Mouse (Mus musculus) cerebellum, postnatal 25 days (tissue): ENCODE data around the gene Terb2.
"Not testable (repeated sequence)": the region's sequence is repeated elsewhere in the genome, so short reads cannot be mapped to it uniquely, and the experiment has no call there.

Experiments
- DNase-seq, 2 experiments: peaks; one replicate each; pipeline ENCODE4 v3.0.0; 2021; ENCODE audit warnings: mixed read lengths in 2 of 2

The Terb2 gene

DNA sequence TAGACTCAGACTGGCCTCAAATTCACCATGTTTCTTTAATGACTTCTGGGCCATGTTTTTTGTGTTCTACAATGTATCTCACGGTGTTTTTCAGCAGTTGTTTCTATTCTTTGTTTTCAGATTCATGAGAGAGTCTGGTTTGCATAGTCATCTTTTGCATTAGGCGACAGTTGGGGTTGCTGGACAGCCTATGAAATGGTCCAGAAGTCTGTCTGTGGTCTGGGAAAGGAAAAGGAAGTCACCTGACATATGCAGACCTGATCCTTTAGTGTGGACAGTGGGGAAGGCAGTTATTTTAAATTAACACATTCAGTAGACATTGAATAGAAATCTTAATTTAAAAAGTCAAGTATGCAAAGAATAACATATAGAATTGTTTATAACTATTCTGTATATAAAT is 23.5 kb upstream of the Terb2 start:
- DNase-seq, result no peak

DNA sequence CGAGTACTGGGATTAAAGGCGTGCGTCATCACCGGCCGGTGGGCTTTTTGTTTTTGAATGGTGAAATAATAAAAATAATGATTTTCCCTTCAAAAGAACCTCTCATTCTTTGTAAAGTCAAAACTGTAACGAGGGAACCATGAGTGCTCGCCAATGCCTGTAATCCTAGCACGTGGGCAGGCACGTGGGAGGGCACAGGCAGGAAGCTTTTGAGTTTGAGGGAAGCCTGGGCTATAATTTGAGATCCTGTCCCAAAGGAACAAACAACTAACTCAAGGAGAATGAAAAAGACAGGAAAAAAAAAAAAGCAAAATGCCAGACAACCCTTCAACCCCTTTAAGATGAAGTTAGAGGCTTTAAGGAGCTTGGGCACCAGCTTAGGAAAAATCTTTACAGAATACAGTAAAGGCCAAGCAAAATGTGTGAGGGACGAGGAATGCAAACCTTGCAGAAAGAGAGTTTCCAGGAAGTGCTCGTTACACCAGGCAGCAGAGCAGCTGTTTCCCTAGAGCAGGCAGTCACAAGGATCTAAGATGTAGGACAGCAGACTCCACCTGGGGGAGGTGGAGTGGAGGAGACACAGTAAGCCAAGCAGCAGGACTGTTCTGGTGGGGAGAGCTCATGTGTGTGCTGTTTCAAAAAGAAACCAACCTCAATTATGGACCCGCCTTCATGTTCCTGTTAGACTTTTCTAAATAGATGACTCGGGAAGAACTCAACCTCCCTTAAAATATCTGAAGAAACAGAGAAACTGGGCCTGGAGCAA is 22.5 kb upstream of the Terb2 start:
- no peak for DNase-seq

DNA sequence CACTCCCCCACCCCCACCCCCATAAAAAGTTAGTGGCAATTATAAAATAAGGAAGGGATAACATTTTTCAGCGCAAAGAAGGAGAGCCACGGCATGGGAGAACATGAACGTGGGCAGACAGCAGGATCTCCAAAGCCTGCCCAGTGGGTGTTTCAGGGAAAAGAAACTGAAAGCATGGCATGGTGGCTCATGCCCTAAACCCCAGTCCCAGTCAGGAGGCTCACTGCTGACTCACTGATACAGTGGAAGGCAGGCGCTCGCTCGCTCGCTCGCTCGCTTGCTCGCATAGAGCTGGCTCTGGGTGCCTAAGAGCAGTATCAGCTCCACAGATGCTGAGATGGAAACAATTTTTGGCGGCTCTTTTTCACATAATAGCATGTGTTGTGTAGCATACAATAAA is 21.8 kb upstream of the Terb2 start:
- DNase-seq, result no peak

DNA sequence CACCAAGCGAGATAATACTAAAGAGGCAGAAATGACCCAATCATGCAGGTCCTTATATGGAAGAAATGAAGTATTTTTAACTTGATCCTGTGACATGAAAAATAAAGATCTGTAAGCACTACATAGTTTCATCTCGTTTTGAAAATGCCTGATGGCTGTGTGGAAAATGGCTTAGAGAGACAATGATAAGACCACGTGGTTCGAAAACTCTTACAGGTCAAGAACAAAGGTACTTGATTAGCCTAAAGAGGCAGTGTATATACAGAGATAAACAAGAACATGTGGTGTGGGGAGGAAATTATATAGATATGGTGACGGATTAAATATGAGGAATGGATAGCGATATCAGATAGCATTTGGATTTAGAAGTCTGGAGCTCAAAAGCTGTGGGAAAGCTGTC is 14.8 kb upstream of the Terb2 start:
- no peak for DNase-seq

DNA sequence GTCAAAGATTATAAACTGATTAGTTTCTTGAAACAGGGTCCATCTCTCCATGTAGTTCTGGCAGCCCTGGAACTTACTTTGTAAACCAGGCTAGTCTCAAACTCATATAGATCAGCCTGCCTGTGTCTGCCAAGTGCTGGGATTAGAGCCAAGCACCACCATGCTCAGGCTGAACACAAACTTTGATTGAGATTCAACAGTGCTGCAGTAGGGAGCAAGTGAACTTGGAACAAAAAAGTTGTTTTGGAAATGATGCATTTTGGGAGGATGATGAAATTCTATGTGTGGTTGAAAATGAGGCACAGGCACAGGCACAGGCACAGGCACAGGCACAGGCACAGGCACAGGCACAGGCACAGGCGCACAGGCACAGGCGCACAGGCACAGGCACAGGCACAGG is 13.9 kb upstream of the Terb2 start:
- DNase-seq, result no peak

DNA sequence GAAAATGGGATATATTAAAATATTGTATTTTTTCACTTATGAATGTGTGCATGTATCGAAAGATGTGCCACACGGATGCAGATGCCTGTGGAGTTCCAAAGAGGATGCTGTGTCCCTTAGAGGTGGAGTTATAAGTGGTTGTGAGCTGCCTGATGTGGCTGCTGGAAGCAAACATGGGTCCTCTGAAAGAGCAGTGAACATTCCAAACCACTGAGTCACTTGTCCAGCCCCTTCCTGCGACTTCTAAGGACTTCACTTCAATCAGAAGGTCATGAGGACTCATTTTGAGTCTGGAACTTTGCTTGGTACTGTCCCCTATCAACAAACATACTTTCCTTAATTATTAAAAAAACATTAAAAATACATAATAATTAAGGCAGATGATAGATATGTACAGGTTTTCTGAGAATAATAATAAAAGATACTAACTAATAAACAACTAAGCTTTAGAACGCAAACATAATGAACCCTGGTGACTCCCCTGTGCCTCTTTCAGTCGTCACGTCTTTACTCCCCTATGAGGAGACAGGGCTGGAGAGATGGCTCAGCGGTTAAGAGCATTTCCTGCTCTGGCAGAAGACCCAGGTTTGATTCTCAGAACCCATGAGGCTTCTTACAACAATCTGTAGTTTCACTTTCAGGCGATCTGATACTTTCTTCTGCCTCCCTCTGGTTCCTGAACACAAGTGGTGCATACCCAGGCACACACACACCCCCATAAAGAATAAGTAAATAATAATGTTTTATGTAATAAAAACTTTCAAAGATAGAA is 5.8 kb upstream of the Terb2 start:
- DNase-seq, result no peak

DNA sequence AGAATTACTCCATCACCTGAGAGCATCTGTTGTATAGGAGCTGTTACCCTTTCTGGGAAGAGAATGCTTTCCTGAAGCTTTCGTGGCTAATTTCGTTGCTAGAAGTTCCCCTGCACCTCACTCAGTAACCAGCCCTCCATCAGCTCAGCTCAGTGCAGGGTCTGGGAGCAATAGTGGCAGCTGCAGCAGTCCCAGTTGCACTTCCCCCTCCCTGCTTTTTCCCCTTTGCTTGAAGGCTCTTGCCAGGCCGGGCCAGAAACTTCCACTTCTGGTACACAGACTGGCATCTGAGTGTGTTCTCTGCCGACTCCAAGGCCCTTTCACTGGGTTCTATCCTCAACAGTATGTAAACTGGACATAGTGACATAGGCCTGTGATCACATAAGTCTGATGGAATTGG is 986 bp upstream of the Terb2 start:
- no peak for DNase-seq

DNA sequence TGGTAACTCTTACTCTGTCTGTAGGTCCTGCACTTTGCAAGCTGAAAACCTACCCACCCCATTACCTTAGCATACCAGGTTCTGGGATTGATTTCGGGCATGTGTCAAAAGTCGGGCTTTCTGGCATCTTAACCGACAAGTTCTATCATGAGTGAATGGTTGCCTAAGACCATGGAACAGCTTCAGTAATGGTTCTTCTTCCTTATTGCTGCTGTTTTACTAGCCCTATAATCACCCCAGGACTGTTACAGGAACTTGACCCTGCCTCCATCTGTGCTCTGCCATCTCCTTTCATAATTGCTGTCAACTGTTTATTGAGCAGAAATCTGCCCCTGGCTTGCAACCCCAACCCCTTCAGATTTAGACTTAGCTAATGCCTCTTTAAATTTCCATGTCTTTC is 679 bp downstream of the Terb2 start:
- no peak for DNase-seq

DNA sequence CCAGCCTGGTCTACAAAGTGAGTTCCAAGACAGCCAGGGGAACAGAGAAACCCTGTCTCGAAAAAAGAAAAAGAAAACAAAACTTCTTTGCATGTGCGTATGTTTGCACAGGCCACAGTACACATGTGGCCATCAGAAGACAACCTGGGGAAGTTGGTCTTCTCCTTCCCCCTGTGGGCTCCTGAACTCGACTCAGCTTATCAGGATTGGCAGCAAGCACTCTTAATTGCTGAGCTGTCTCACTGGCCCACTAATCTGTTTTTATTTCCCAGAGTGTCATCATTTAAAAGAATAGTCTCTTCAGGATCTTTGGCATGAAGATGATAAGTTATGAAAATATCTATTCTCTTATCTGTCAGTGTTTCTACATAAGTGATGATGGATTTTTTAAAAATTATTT is 5.8 kb downstream of the Terb2 start:
- DNase-seq, result no peak

DNA sequence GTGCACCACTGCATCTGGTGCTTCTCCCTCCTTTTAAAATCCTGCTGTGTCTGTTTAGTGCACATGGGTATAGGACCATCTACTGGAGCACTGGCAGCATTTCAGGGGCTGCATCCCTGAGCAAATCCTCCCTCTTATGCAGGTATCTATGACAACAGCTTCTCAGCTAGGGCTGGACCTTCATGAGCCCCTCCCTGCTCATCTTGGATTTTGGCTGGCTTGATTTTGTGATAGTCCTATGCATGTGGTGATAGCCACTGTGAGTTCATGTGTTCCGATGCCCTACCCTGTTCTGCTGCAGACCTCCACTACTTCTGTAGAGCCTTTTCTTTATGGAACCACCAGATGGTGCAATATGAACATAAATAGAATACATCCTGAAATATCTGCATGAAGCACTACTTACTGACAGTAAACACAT is 8.4 kb downstream of the Terb2 start:
- DNase-seq, result peak; percentile 6 to 9

DNA sequence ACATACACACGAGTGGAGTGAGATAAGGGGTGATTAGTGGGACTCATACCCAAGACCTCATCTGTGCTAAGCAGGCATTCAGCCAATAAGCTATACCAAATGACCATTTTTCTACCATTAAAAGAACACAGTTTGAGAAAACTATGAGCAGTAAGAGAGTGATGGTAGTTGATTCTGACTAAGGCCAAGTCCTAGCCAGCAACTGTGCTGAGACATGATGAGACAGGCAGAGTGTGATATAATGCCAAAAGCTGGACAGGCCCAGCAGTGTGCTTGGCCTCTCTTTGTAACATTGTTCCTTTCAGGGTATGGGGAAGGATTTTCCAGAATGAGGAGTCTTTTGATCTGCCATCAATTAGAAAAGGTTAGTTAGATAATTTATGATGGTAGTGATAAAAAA is 15.4 kb downstream of the Terb2 start:
- DNase-seq, result no peak

DNA sequence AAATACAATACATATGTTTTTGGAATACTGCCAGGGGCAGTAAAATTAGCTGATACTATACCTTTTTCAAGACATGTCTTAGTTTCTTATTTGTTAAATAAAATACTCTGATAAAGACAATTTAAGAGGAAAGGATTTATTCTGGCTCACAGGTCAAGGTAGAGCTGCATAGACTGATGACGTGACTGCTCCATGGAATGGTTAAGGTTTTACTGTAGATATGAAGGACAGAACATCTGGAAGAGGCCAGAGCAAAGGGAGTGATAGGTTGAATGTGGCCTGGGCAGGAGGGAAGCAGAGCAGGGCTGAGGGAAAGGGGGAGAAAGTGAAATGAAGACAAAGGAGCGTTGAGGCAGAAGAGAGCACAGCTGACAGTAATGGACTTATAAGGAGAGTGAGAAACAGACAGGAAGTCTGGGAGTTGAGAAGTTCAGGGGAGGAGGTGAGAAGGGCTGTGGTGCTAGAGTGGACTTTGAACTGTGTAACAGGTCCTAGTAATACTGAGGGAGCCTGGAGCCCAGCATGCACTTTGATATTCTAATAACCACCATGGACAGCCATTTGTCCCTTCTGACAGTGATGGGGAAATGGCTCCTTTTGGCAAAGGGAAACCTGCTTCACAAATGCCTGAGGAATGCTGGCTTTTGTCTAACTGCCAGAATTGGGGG is 20.5 kb downstream of the Terb2 start:
- no peak for DNase-seq

DNA sequence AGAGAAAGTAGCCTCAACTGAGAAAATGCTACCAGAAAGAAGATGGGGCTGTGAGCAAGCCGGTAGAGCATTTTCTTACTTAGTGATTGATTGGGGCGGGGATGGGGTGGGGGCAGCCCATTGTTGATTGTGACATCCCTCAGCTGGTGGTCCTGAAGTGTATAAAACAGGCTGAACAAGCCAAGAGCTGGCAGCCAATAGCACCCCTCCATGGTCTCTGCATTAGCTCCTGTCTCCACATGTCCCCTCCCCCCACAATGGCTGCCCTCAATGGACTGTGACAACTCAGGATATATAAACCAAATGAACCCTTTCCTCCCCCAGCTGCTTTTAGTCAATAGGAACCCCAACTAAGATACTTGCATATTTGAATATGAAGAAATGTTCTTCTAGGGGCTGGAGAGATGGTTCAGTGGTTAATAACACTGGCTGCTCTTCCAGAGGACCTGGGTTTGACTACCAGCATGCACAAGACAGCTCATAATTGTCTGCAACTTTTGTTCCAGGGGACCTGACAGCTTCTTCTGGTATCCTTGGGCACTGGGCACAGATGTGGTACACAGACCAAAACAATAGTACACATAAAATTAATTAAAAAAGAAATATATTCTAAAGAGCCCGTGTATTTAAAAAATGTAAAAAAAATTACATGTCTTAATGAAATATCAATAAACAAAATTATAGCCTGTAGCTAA is 24.6 kb downstream of the Terb2 start:
- DNase-seq, result no peak

DNA sequence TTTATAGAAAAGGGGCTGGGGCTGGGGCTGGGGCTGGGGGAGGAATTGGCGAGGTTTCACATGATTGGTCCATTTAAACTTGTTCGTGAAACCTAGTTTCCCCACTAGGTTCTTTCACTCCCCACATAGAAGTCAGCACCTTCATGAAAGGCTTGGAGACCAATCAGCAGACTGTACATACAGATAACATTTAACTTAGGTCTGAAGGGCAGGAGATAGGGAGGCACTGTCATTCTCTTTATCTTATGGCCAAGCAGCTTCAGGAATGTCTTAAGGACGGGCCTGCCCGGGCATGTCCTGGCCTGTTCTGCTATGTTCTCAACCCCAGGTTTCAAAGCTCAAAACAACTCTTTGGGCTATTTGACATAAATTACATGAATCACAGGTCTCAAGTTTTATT is 31.0 kb downstream of the Terb2 start:
- DNase-seq, result not testable (repeated sequence)

DNA sequence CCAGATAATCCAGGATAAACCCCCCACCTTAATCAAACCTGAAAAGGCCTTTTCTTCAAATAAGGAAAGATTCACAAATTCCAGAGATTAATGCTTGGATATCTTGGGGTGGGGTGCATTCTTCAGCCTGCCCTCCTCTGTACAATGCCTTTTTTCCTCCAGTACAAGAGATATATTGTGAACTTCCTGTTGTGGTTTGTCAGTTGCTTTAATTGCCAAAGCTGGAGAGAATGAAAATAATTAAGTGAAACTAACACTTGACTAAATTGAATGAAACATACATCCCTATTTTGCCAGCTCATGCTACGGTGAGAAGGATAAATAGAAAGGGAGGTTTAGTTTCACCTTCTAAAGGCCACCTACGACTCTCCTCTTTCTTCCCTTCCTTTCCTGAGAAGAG is 32.2 kb downstream of the Terb2 start:
- DNase-seq, result no peak

DNA sequence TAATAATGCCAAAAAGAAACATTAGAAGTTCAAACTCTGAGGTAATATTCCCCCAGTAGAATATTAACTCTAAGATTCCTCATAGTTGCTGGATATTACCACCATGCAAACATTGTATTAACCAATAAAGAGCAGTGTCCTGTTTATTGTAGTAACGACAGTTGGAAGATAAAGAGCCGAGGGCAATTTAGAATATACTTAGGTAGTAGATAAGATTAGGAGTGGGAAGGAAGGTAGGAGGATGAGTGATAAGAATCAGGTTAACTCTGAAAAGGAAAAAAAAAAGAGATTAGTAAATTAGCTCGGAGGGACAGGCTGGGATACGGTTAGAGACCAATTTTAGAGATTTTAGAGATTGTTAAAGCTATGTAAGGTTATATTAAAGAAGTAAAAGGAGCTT is 35.3 kb downstream of the Terb2 start:
- no peak for DNase-seq

DNA sequence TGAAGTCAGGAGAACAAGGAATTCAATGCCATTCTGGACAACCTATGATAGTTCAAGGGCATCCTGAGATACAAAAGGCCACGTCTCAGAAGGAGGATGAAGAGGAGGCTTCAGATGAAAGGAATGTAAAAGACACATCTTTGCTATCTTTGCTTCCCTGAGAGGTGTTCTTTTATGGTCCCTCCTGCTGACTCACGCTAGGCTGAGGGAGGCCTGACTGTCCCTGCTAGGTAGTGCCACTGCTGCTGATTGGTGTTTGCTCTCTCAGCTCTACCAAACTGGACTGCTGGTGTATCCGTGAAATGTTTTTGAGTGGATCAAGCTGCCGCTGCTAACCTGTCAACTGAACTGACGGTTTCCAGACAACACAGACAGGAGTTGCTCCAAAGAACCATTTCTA is 35.7 kb downstream of the Terb2 start:
- no peak for DNase-seq

DNA sequence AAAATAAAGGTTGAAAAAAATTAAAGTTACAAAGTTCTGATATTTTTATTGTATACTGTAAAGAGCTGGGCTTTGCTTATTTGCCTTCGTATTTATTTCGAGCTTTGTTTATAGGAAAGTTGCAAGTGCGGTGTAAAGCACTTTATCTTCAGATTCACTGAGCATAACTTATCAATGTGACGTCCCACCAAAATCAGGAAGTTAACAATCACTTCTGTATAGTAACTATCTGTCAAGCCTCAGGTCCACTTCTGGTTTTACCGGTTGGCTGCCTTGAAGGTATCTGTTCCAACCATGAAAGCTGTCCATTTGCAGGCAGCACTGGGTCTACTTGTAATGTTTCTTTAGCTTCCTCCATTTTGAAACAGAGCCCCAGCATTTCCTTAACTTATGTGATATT is 36.2 kb downstream of the Terb2 start:
- DNase-seq, result no peak

DNA sequence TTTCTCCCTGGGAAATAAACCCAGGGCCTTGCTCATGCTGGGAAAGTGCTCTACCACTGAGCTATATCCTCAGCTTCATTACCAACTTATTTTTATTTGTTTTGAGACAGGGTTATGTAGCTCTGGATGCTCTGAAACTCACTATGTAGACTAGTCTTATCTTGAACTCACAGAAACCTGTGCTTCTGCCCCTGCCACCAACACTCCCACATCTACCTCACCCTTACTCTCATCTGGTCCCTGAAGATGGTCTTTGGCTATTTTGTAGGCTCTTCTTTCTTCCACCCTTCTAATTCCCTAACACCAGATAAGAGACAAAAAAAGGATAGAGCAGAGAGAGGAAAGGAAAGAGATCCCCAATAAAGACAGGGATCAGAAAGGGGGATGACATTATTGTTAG is 37.6 kb downstream of the Terb2 start:
- DNase-seq, result no peak

DNA sequence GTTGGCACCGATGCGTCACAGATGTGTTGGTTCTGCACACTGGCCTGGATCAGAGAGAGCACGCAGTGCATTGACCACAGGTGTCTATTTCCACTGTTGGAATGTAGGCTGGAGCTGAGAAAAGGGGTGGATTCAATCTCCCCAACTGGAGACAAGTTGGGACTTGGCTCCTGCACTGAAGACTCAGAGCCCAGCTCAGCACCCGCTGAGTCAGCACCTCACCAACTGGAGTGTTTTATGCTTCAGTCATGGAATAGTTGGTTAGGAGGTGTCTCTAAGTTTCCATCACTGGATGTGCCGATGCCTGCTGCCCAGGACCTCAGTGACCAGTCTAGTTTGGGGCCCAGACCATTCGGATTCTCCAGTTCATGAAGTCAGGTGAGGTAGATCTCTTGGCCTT is 44.3 kb downstream of the Terb2 start:
- no peak for DNase-seq

DNA sequence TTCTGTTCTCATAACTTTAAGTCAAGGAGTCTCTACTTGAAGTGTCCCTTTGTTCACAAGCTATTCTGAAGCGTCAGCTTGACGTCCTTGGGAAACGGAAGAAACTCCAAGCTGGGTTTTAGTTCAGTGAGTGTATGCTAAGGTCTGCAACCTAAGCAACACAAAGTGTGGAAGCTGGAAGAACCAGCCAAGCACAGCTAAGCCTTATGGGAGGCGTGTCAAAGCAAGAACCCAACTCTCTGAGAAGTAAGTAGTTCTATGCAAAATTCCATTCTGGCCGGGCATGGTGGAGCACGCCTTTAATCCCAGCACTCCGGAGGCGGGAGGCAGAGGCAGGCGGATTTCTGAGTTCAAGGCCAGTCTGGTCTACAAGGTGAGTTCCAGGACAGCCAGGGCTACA is 45.5 kb downstream of the Terb2 start:
- no peak for DNase-seq

DNA sequence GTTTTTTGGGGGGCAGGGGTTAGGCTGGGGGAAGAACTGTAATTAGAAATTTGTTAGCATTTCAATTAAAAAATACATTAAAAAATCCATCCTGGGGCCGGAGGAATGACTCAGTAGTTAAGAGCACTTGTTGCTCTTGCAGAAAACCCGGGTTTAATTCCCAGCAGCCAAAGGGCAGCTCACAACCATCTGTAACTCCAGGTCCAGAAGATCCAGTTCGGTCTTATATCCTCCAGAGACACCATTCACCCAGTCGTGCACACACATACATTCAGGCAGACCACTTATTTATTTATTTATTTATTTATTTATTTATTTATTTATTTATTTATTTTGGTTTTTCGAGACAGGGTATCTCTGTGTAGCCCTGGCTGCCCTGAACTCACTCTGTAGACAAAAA is 47.3 kb downstream of the Terb2 start:
- no peak for DNase-seq

DNA sequence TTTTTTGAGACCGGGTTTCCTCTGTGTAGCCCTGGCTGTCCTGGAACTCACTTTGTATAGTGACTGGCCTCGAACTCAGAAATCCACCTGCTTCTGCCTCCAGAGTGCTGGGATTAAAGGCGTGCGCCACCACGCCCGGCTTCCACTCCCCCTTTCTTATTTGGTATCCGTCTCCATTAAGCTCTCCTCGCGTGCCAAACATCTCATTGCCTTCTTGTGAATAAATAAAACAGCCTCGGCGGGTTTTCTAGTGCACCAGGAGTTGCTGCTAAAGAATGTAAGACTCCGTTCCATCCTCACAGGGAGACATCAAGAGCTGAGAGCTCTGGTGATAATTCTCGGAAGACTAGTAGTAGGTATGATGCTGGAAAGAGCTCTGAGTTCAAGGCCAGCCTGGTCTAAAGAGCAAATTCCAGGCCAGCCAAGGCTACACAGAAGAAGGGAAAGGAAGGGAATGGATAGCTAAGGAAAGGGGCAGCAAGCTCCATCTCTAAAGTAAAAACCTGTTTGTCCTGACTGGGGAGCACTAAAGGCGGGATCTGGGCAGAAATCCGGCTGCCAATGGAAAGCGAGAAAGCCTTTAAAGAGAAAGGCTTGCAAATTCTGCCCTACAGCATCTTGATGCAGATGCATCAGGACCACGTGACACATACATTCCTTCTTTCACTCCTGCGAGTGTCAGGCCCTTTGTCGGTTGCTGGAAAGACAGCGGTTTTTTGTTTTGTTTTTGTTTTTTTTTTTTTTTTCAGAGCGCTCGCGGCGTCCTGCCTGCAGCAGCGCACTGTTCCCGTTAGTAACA is 47.9 kb downstream of the Terb2 start:
- peak; percentile 48 to 49 for DNase-seq
